Mouse (Mus musculus): ENCODE data around the gene Dnajc4. TPM values are rescaled to one million over a fixed set of nuclear protein-coding genes. Genes with fewer than 3 reads are reported as not detected.

Dnajc4 gene
- polyA plus RNA-seq, 1 experiment from 2014 or later, result 23.3 TPM

DNA sequence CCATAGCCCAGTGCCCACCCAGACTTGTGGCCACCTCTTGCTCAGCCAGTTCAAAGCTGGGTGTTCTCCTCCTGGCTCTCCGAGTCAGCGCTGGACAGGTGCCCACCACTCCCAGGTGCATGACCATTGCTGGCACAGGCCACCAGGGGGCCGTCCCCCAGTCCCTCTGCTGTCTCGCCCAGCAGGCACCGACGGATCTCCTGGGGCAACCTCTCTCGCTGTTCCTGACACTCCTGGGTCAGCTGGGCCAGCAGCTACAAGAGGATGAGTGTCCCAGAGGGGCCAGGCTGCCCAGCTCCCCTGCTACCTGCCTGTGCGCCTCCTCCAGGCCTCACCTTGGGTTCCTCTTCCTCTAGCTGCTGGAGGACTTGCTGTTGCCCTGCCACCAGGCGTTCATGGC is 38.3 kb downstream of the Dnajc4 start:
- Histone ChIP-seq H3K4me2 (ENCODE audit: low read length) (no peak overlapping the region), H3K4me3 (ENCODE audit: low read depth, low read length) (no peak overlapping the region), H3K27me3 (replicated peaks; ENCODE audit: control insufficient read depth, insufficient read depth, low read length) (no peaks in the 10 kb centered on the region), H3K9ac (ENCODE audit: low read length) (no peak overlapping the region), H3K9me3 (ENCODE audit: control insufficient read depth, low read length) (no peaks in the 10 kb centered on the region), H3K36me3 (ENCODE audit: control insufficient read depth, insufficient read depth, low read length) (peaks cover 64% of the 10 kb centered on the region), H3K27ac (ENCODE audit: low read depth) (no peak overlapping the region), H3K4me1 (replicated peaks; ENCODE audit: control insufficient read depth, insufficient read depth, low read length) (peaks cover 20% of the 10 kb centered on the region)
- ATAC-seq (replicated peaks; ENCODE audit: low FRiP score, low TSS enrichment, low read depth) (no peak), DNase-seq (ENCODE audit: low spot score) (no peak)
- 49% methylated on average over 8 of the region's 9 CpGs for WGBS

DNA sequence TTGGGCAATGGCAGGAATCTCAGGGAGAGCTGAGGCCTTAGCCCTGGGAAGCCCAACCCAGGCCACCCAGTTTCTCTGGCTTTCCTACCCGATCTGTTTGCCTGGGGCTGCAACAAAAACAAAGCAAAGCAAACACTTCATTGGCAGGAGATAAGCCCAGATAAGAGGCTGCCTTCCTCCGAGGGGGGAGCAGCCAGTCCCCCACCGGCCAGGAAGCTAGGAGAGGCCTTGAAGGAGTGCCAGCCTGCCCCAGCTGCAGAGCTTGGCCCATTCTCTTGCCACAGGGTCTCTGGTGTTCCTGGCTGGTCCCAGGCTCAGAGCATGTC is 39.7 kb downstream of the Dnajc4 start:
- DNase-seq (ENCODE audit: low spot score) (no peak), ATAC-seq (replicated peaks; ENCODE audit: low FRiP score, low TSS enrichment, low read depth) (no peak)
- Histone ChIP-seq H3K4me3 (ENCODE audit: low read depth, low read length) (peak overlapping the region; percentile 52; the same call in 1 of the 2 replicates), H3K27me3 (replicated peaks; ENCODE audit: control insufficient read depth, insufficient read depth, low read length) (no peaks in the 10 kb centered on the region), H3K9ac (ENCODE audit: low read length) (peak overlapping the region; percentile 61), H3K36me3 (ENCODE audit: control insufficient read depth, insufficient read depth, low read length) (peaks cover 50% of the 10 kb centered on the region), H3K4me2 (ENCODE audit: low read length) (peak overlapping the region; percentile 94), H3K27ac (ENCODE audit: low read depth) (peak overlapping the region; percentile 92), H3K9me3 (ENCODE audit: control insufficient read depth, low read length) (no peaks in the 10 kb centered on the region), H3K4me1 (replicated peaks; ENCODE audit: control insufficient read depth, insufficient read depth, low read length) (peaks cover 20% of the 10 kb centered on the region)
- 17% methylated on average over 3 of the region's 3 CpGs for WGBS

DNA sequence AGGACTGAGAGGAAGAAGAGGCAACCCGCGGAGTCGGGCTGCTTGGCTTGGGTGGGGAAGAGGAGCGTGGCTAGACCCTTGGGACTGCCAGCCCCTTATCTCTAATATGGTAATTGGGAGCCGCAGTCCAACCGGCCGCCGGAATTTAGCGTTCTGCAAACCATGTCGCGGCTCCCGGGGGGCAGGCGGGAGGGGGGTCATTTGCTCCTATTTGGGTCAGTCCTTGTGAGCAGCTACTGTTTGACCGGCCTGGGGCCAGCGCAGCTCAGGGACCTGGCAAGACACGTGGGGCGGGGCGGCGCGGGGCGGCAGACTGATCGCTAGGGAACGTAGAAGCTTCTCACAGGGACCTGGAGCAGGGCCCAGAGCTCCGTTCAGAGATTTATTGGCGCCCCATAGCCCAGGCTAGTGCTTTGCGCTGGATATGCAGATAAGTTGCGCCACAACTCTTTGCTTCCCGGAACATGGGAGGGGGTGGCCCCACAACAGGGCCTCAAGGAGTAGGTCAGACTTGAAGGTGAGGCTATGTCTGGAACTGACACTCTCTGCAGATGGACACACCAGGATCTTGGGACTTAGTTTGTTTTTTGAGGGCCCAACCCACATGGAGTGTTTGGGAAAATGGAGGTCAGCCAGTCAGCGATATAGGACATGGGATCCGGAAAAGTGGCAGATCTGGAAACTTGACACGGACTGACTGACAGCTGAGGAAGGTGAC is 40.2 kb downstream of the Dnajc4 start:
- peak overlapping the region; percentile 92 for H3K27ac ChIP-seq (ENCODE audit: low read depth)
- peaks cover 45% of the 10 kb centered on the region for H3K36me3 ChIP-seq (ENCODE audit: control insufficient read depth, insufficient read depth, low read length)
- H3K27me3 ChIP-seq (replicated peaks; ENCODE audit: control insufficient read depth, insufficient read depth, low read length), result no peaks in the 10 kb centered on the region
- peaks cover 20% of the 10 kb centered on the region for H3K4me1 ChIP-seq (replicated peaks; ENCODE audit: control insufficient read depth, insufficient read depth, low read length)
- peak overlapping the region; percentile 52 for H3K4me3 ChIP-seq (ENCODE audit: low read depth, low read length)
- H3K4me2 ChIP-seq (ENCODE audit: low read length), result peak overlapping the region; percentile 94
- 2% methylated on average over 31 of the region's 31 CpGs for WGBS
- no peaks in the 10 kb centered on the region for H3K9me3 ChIP-seq (ENCODE audit: control insufficient read depth, low read length)
- H3K9ac ChIP-seq (ENCODE audit: low read length), result peak overlapping the region; percentile 61
- DNase-seq (ENCODE audit: low spot score) (peak; percentile 86), ATAC-seq (replicated peaks; ENCODE audit: low FRiP score, low TSS enrichment, low read depth) (peak; percentile 33)

DNA sequence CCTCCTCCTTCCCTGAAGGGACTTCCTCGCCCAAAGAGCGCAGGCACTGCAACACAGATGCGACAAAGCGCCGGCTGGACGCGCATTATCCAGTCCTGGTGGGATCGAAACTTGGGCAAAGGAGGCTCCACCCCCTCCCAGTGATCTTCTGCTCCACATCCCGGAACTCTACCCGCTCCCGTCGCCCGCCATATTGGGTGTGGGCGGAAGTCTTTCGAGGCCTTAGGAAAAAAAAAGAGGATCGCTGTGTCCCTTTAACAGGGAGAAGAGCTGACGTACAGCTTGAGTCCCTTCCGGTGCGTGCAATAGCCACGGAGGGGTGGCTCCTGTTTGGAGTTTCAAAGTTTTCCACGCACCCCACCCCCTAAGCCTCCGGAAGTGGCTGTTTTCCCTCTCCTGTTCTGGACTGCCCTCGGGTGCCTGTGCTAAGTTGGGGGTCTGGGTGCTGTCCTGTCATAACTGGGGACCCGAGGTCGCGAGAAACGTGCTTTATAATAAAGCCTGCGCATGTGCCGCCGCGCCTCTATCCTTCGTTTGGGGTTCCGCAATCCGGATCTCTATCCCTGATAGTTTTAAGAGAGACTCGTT is 40.9 kb downstream of the Dnajc4 start:
- ATAC-seq (replicated peaks; ENCODE audit: low FRiP score, low TSS enrichment, low read depth) (peak; percentile 82), DNase-seq (ENCODE audit: low spot score) (peak; percentile 91)
- H3K27me3 ChIP-seq (replicated peaks; ENCODE audit: control insufficient read depth, insufficient read depth, low read length), result no peaks in the 10 kb centered on the region
- H3K4me3 ChIP-seq (ENCODE audit: low read depth, low read length), result peak overlapping the region; percentile 52
- H3K9ac ChIP-seq (ENCODE audit: low read length), result peak overlapping the region; percentile 61
- H3K4me1 ChIP-seq (replicated peaks; ENCODE audit: control insufficient read depth, insufficient read depth, low read length), result peaks cover 20% of the 10 kb centered on the region
- H3K27ac ChIP-seq (ENCODE audit: low read depth), result peak overlapping the region; percentile 92
- no peaks in the 10 kb centered on the region for H3K9me3 ChIP-seq (ENCODE audit: control insufficient read depth, low read length)
- peak overlapping the region; percentile 94 for H3K4me2 ChIP-seq (ENCODE audit: low read length)
- under 1% methylated on average over 35 of the region's 35 CpGs for WGBS
- peaks cover 38% of the 10 kb centered on the region for H3K36me3 ChIP-seq (ENCODE audit: control insufficient read depth, insufficient read depth, low read length)

DNA sequence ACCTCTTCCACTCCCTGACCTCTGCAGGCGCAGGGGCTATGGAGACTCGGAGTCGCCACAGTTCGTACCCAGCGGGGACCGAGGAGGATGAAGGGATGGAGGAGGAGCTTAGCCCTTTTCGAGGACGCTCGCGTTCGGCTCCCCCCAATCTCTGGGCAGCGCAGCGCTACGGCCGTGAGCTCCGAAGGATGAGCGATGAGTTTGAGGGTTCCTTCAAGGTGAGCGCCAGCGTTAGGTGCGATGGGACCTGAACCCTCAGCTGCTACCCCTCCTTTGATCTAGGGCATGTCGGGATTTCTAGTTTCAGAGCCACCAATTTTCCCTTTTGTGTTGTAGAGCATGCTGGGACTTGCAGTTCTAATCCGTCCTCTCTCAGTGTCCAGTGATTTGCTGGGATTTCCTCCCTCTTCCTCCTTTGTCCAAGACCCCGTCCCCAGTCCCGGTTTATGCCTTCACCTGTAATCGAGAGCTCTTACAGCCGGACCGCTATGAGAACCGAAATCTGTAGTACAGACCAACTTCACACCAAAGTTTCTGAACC is 41.7 kb downstream of the Dnajc4 start:
- H3K4me2 ChIP-seq (ENCODE audit: low read length), result peak overlapping the region; percentile 94
- ATAC-seq (replicated peaks; ENCODE audit: low FRiP score, low TSS enrichment, low read depth), result peak; percentile 30
- under 1% methylated on average over 28 of the region's 28 CpGs for WGBS
- H3K27me3 ChIP-seq (replicated peaks; ENCODE audit: control insufficient read depth, insufficient read depth, low read length), result no peaks in the 10 kb centered on the region
- peak overlapping the region; percentile 52 for H3K4me3 ChIP-seq (ENCODE audit: low read depth, low read length)
- DNase-seq (ENCODE audit: low spot score), result peak; percentile 84
- peak overlapping the region; percentile 61 for H3K9ac ChIP-seq (ENCODE audit: low read length)
- peaks cover 20% of the 10 kb centered on the region for H3K4me1 ChIP-seq (replicated peaks; ENCODE audit: control insufficient read depth, insufficient read depth, low read length)
- peak overlapping the region; percentile 92 for H3K27ac ChIP-seq (ENCODE audit: low read depth)
- peaks cover 30% of the 10 kb centered on the region for H3K36me3 ChIP-seq (ENCODE audit: control insufficient read depth, insufficient read depth, low read length)
- no peaks in the 10 kb centered on the region for H3K9me3 ChIP-seq (ENCODE audit: control insufficient read depth, low read length)

DNA sequence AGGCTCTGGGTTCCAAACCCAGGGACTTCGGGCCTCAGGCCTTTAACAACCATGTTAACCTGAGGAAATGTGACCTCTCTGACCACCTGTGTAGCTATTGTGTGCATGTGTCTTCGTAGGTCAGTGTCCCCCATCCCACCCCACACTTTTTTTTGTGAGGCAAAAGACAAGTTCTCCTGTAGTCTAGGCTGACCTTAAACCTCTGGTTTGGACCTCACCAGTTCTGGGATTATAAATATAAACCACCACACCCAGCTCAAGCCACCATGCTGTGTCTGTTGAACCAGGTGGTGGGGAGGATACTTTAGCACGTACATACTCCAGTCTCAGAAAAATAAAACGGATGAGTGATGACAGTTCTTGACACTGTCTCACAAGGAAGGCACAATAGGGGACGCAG is 42.4 kb downstream of the Dnajc4 start:
- peak overlapping the region; percentile 92; the same call in 1 of the 2 replicates for H3K27ac ChIP-seq (ENCODE audit: low read depth)
- no peaks in the 10 kb centered on the region for H3K27me3 ChIP-seq (replicated peaks; ENCODE audit: control insufficient read depth, insufficient read depth, low read length)
- H3K9me3 ChIP-seq (ENCODE audit: control insufficient read depth, low read length), result no peaks in the 10 kb centered on the region
- peak overlapping the region; percentile 61 for H3K9ac ChIP-seq (ENCODE audit: low read length)
- DNase-seq (ENCODE audit: low spot score) (no peak), ATAC-seq (replicated peaks; ENCODE audit: low FRiP score, low TSS enrichment, low read depth) (no peak)
- peak overlapping the region; percentile 94 for H3K4me2 ChIP-seq (ENCODE audit: low read length)
- peaks cover 20% of the 10 kb centered on the region for H3K4me1 ChIP-seq (replicated peaks; ENCODE audit: control insufficient read depth, insufficient read depth, low read length)
- H3K36me3 ChIP-seq (ENCODE audit: control insufficient read depth, insufficient read depth, low read length), result peaks cover 23% of the 10 kb centered on the region
- WGBS, result 58% methylated on average over 5 of the region's 5 CpGs
- peak overlapping the region; percentile 52 for H3K4me3 ChIP-seq (ENCODE audit: low read depth, low read length)

DNA sequence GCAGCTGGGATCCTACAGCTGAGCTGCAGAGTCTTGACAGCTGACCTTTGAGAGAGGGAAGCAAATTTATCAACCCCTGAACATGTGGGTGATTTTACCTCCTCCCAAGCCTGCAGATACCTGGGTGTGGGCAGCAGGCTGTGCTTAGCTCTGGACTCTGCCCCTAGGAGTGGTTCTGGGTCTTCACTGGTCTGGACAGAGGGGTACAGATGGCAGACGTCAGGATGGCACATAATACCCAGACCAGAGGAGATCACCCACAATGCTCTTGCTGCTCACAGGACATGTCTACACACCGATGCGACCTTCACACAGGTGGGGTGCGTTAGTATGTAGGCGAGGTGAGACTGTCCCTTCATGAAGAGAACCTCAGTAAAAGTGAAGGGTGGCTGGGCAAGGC is 42.8 kb downstream of the Dnajc4 start:
- DNase-seq (ENCODE audit: low spot score) (no peak), ATAC-seq (replicated peaks; ENCODE audit: low FRiP score, low TSS enrichment, low read depth) (no peak)
- Histone ChIP-seq H3K4me3 (ENCODE audit: low read depth, low read length) (0 out of 2 replicates have a peak overlapping the region, but pooled peaks have one; percentile 52), H3K4me2 (ENCODE audit: low read length) (peak overlapping the region; percentile 94; the same call in 1 of the 2 replicates), H3K36me3 (ENCODE audit: control insufficient read depth, insufficient read depth, low read length) (peaks cover 19% of the 10 kb centered on the region), H3K9me3 (ENCODE audit: control insufficient read depth, low read length) (no peaks in the 10 kb centered on the region), H3K27me3 (replicated peaks; ENCODE audit: control insufficient read depth, insufficient read depth, low read length) (no peaks in the 10 kb centered on the region), H3K9ac (ENCODE audit: low read length) (no peak overlapping the region), H3K4me1 (replicated peaks; ENCODE audit: control insufficient read depth, insufficient read depth, low read length) (peaks cover 20% of the 10 kb centered on the region), H3K27ac (ENCODE audit: low read depth) (no peak overlapping the region)
- 86% methylated on average over 5 of the region's 5 CpGs for WGBS

DNA sequence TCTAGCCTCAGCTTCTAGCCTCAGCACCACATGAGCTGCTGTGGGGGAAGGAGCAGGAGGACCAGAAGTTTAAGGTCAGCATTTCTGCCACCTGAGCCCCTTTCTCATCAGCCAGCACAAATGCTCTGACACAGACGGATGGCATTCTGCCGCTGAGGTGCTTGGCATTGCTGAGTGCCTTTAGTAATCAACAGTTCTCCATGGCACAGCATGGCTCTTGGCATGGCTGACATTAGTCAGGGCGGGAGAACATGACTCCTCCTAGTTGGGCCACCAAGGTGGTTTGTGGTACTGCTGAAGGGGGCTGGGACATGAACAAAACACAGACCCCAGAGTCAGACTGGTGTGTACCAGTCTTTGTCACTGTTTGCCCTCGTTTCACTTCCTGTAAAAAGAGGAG is 44.2 kb downstream of the Dnajc4 start:
- ATAC-seq (replicated peaks; ENCODE audit: low FRiP score, low TSS enrichment, low read depth) (no peak), DNase-seq (ENCODE audit: low spot score) (no peak)
- WGBS, result 78% methylated on average over 4 of the region's 4 CpGs
- H3K4me2 ChIP-seq (ENCODE audit: low read length), result no peak overlapping the region
- H3K36me3 ChIP-seq (ENCODE audit: control insufficient read depth, insufficient read depth, low read length), result peaks cover 9% of the 10 kb centered on the region
- no peaks in the 10 kb centered on the region for H3K27me3 ChIP-seq (replicated peaks; ENCODE audit: control insufficient read depth, insufficient read depth, low read length)
- H3K9ac ChIP-seq (ENCODE audit: low read length), result no peak overlapping the region
- H3K4me1 ChIP-seq (replicated peaks; ENCODE audit: control insufficient read depth, insufficient read depth, low read length), result peaks cover 18% of the 10 kb centered on the region
- H3K4me3 ChIP-seq (ENCODE audit: low read depth, low read length), result no peak overlapping the region
- no peak overlapping the region for H3K27ac ChIP-seq (ENCODE audit: low read depth)
- H3K9me3 ChIP-seq (ENCODE audit: control insufficient read depth, low read length), result no peaks in the 10 kb centered on the region
